Mouse (Mus musculus) liver (tissue): ENCODE data around the gene Vmn1r183.
"Not testable (repeated sequence)": the region's sequence is repeated elsewhere in the genome, so short reads cannot be mapped to it uniquely, and the experiment has no call there.

ENCODE experiments used
- DNase-seq: peaks from one replicate; pipeline ENCODE4 v3.0.0-alpha.2; 2020; ENCODE audit warnings: mixed read lengths

Gene Vmn1r183

DNA sequence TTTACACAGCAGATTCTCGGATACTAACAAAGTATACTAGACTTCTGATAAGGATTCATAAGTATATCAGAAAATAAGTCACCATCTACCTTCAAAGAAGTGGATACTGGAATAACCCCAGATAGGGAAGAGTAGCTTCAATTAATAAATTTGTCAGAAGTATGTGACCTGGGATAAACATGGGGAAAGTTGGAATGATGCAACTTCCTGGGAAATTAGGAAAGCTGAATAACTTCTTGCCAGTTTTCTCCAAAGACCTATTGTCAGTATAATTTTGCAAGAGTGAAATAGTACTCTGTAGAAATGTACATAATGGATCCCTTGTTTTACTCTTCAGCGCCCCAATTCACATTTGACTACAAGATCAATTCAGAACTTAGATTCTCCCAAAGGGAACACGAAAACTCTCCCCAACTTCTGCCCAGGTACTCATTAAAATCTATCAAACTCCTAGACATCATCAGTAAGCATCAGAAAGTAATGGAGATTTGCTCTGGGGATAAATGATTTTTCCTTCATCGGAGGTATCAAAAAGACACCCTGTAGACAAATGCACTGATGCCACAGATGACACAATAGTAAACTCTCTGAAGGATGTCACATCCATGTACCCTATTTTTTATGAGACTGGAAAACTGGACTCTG, at the start of gene Vmn1r183:
Gene Vmn1r183 (plus strand): TSS at position 595 of the 645 bp plus-strand sequence.
- DNase-seq = no peak

DNA sequence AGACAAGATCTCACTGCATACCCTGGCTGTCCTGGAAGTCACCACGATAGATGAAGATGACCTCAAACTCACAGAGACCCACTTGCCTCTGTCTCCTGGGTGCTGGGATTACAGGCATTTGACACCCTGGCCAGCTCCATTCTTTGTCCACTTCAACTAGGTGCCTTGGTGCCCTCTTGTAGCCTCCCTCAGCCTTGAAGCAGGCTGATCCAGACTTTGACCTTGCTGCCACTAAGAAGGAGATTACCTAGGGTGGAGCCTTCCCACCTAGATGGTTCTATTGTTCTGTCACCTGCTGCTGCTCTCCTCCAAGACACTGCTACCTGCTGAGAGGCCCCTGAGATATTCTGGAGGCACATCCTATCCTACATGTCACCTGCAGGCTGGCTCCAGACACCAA, 21.4 kb downstream of the Vmn1r183 start:
- DNase-seq = not testable (repeated sequence)

GRCm38 (mm10) chr7:24081634-24082431, 28.8 kb downstream of the Vmn1r183 start, which contains the start of gene Zfp180:
TSS of gene Zfp180 (plus strand) at chr7:24081924.
- DNase-seq = peak; percentile 94

- DNase-seq = peak; percentile 48
Observed at GRCm38 (mm10) chr7:24082457-24083235, 29.6 kb downstream of the Vmn1r183 start.

DNA sequence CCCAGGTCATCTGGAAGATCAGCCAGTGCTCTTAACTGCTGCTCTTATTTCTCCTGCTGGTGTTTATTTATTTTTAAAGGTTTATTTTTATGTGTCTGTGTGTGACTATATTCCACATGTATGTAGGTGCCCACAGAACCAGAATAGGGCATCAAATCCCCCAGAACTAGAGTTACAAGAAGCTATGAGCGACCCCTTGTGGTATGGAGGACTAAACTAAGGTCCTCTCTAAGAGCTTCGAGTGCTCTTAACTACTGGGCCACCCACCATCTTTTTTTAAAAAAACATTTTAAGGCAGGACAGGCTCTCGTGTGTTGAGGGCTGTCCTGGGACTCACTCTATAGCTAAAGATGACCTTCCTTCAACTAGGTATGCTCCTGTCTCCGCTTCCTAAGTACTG, 33.8 kb downstream of the Vmn1r183 start:
- no peak for DNase-seq

DNA sequence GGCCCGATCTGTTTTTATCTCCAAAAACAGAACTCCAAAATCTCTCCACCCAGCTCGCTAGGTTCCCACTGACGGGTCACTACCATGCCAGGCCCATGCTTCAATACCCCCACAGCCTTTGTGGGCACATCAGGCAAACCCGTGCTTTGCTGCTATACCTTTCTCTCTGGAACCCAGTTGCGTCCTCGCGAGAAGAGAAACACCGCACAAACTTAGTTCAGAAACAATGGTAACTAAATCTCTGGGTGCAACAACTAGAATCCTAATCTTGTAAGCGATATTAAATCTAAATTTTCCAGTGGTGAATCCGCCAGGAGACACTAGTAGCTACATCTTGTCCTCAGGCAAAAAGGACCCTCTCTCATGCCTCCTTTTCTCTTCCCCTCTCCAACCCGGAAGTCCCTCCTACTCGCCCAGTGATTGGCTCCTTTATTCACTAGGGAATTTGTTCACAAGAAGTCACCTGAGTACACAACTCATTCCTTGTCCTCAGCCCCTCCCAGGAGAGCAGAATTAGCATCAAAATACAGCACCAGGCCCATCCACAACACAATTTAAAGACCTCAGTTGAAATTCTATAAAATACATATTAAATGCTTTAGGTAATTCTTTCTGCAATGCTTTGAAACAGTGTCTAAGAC, 34.6 kb downstream of the Vmn1r183 start:
- DNase-seq = no peak

DNA sequence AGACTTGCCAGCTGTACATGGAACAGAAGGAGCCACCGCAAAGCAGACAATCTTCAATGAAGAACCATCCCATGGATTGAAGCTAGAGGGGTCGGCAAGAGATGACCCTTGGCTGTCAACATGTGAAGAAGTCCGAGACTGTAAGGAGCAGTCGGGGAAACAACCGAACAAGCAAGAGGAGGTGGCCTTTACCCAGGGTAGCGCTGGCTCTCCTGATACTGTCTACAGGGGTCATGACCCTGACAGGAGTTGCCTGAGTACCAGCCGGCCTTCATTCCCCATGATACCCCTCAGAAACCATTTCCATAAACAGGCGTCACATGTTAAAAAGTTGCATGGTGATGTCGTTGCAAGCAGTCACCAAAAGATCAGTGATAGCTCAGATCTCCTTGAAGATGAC, 51.3 kb downstream of the Vmn1r183 start:
- no peak for DNase-seq

- DNase-seq = no peak
Observed at GRCm38 (mm10) chr7:24105144-24105703, 52.2 kb downstream of the Vmn1r183 start.

DNA sequence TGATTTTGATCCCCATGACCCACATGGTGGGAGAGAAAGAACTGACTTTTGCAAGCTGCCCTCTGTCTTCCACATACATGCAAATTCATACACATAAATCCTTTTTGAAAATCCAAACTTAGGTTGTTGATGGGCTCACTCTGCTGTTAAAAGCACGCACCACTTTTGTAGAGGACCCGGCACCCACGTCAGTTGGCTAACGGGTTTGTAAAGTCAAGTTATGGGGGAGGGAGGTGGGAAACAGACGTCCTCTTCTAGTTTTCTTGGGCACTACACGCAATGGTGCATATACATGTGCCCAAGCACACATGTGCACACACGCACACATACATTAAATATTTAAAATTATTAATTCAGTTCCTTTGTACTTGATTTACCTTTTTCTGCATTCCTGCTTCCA, 57.8 kb downstream of the Vmn1r183 start:
- no peak for DNase-seq

DNA sequence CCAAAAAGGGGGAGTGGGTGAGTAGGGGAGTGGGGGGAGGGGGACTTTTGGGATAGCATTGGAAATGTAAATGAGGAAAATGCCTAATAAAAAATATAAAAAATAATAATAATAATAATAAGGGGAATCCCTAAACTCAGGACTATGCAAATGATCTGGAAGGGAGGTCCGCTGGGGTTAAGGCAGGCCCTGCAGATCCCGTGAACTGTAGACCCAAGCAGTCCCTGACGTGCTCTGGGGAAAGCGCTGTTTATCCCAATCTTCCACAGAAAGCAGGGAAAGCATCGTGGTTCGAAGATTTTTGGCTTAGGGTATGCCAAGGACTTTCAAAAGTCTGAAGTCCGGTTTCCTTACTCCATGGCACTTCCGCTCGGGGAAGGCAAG, 58.7 kb downstream of the Vmn1r183 start:
- no peak for DNase-seq

- DNase-seq = peak; percentile 77
Observed at GRCm38 (mm10) chr7:24112156-24112856, 59.3 kb downstream of the Vmn1r183 start, which contains the start of gene Zfp112. TSS of gene Zfp112 (plus strand) at chr7:24112314.

GRCm38 (mm10) chr7:24113001-24113400, 59.9 kb downstream of the Vmn1r183 start:
- peak; percentile 67 for DNase-seq
